Mouse (Mus musculus): Measurements from ENCODE around the gene Tbc1d22a. TPM values are rescaled to one million over a fixed set of nuclear protein-coding genes. Genes with fewer than 3 reads are reported as not detected.
A peak's percentile ranks its signal among the peaks of the same experiment; 100 is the strongest.
"Not testable (repeated sequence)": the region's sequence is repeated elsewhere in the genome, so short reads cannot be mapped to it uniquely, and the experiment has no call there.

The Tbc1d22a gene
- total RNA-seq, 1 experiment from 2014 or later = 15.7 TPM

GRCm38 (mm10) chr15:86201095-86201494 lies 13.2 kb upstream of the Tbc1d22a start:
- no peak for ATAC-seq (replicated peaks; ENCODE audit: low read depth, poor library complexity, severe bottlenecking)

- ATAC-seq (replicated peaks; ENCODE audit: low read depth, poor library complexity, severe bottlenecking) = no peak
Measured at GRCm38 (mm10) chr15:86201696-86202330, 12.4 kb upstream of the Tbc1d22a start.

- ATAC-seq (replicated peaks; ENCODE audit: low read depth, poor library complexity, severe bottlenecking) = peak; percentile 92
Measured at GRCm38 (mm10) chr15:86202640-86203039, 11.6 kb upstream of the Tbc1d22a start.

- no peak for ATAC-seq (replicated peaks; ENCODE audit: low read depth, poor library complexity, severe bottlenecking)
Measured at GRCm38 (mm10) chr15:86203292-86203793, 10.9 kb upstream of the Tbc1d22a start.

- no peak for ATAC-seq (replicated peaks; ENCODE audit: low read depth, poor library complexity, severe bottlenecking)
Measured at GRCm38 (mm10) chr15:86203942-86204561, 10.2 kb upstream of the Tbc1d22a start.

GRCm38 (mm10) chr15:86205300-86205699 lies 9.0 kb upstream of the Tbc1d22a start:
- no peak; the same call in 1 of the 2 replicates for ATAC-seq (replicated peaks; ENCODE audit: low read depth, poor library complexity, severe bottlenecking)

GRCm38 (mm10) chr15:86206385-86206784 lies 7.9 kb upstream of the Tbc1d22a start:
- ATAC-seq (replicated peaks; ENCODE audit: low read depth, poor library complexity, severe bottlenecking) = no peak

- ATAC-seq (replicated peaks; ENCODE audit: low read depth, poor library complexity, severe bottlenecking) = not testable (repeated sequence)
Measured at GRCm38 (mm10) chr15:86212193-86212592, 2.1 kb upstream of the Tbc1d22a start.

- no peak for ATAC-seq (replicated peaks; ENCODE audit: low read depth, poor library complexity, severe bottlenecking)
Measured at GRCm38 (mm10) chr15:86214549-86215201, 416 bp downstream of the Tbc1d22a start.

GRCm38 (mm10) chr15:86216641-86217040 lies 2.4 kb downstream of the Tbc1d22a start:
- ATAC-seq (replicated peaks; ENCODE audit: low read depth, poor library complexity, severe bottlenecking) = not testable (repeated sequence)

- ATAC-seq (replicated peaks; ENCODE audit: low read depth, poor library complexity, severe bottlenecking) = 0 out of 2 replicates have a peak, but pooled peaks have one; percentile 10
Measured at GRCm38 (mm10) chr15:86219534-86220228, 5.4 kb downstream of the Tbc1d22a start.

GRCm38 (mm10) chr15:86220229-86220630 lies 6.0 kb downstream of the Tbc1d22a start:
- ATAC-seq (replicated peaks; ENCODE audit: low read depth, poor library complexity, severe bottlenecking) = no peak

GRCm38 (mm10) chr15:86220715-86221114 lies 6.5 kb downstream of the Tbc1d22a start:
- ATAC-seq (replicated peaks; ENCODE audit: low read depth, poor library complexity, severe bottlenecking) = no peak

GRCm38 (mm10) chr15:86221369-86221768 lies 7.1 kb downstream of the Tbc1d22a start:
- ATAC-seq (replicated peaks; ENCODE audit: low read depth, poor library complexity, severe bottlenecking) = no peak

GRCm38 (mm10) chr15:86221901-86222300 lies 7.6 kb downstream of the Tbc1d22a start:
- ATAC-seq (replicated peaks; ENCODE audit: low read depth, poor library complexity, severe bottlenecking) = not testable (repeated sequence)

GRCm38 (mm10) chr15:86224972-86225551 lies 10.8 kb downstream of the Tbc1d22a start:
- ATAC-seq (replicated peaks; ENCODE audit: low read depth, poor library complexity, severe bottlenecking) = peak; percentile 91

- ATAC-seq (replicated peaks; ENCODE audit: low read depth, poor library complexity, severe bottlenecking) = no peak
Measured at GRCm38 (mm10) chr15:86226221-86226620, 12.0 kb downstream of the Tbc1d22a start.

GRCm38 (mm10) chr15:86226968-86227367 lies 12.7 kb downstream of the Tbc1d22a start:
- no peak for ATAC-seq (replicated peaks; ENCODE audit: low read depth, poor library complexity, severe bottlenecking)

- peak; percentile 64 for ATAC-seq (replicated peaks; ENCODE audit: low read depth, poor library complexity, severe bottlenecking)
Measured at GRCm38 (mm10) chr15:86228186-86228585, 13.9 kb downstream of the Tbc1d22a start.

- no peak for ATAC-seq (replicated peaks; ENCODE audit: low read depth, poor library complexity, severe bottlenecking)
Measured at GRCm38 (mm10) chr15:86229088-86229487, 14.8 kb downstream of the Tbc1d22a start.
